Mouse (Mus musculus) adrenal gland, postnatal 0 days (tissue): ENCODE results near the gene Nppc. TPM values are rescaled to one million over a fixed set of nuclear protein-coding genes. Genes with fewer than 3 reads are reported as not detected.

Experiments used
- microRNA-seq: library from miRNA; unstranded; fragments of <30 nt; microRNA quantifications from one replicate; pipeline ENCODE4, GENCODE M21; 2016; ENCODE audit warnings: borderline replicate concordance; ENCODE audit not compliant: insufficient number of aligned reads
- polyA plus RNA-seq: library from polyadenylated mRNA; unstranded; fragments of >200 nt; fragmentation: Nextera tagmentation; extraction: Ambion mirVana; gene quantifications from 2 replicates; pipeline ENCODE4 v1.2.1, GENCODE M21; 2015

Gene Nppc
- polyA plus RNA-seq: 1.2 and 1.3 TPM in 2 replicates

DNA sequence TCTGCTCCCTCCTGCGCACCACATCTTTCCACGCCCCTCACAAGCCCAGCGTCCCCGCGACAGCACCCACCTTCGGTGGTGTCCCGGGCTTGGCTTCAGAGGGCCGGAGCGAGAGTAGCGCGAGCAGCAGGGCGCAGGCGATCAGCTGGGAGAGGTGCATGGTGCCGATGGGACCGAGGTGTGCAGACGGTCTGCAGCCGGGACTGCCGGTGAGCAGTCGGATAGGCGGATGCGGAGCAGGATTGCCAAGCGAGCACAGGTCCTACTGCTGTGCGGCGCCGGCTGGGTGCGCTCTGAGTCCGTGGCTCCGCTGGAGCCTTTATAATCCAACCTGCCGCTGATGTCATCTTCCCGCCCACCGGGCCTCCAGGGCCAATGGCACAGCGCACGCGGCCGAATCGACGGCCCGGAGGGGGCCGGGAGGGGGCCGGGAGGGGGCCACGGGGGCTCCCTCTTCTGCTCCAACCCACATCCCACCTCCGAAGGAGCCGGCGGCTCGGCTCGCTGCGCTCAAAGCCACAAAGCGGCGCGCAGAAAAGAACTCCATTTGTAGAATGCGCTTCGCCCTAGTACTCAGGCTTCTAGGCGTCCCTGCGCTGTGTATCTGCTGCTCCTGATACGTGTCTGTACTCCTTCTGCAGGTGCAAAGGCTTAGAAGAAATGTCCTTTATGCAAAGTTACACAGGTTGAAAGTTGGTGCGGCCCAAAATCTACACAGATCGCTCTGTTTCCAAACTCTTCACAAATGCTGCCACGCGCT, at the start of gene Nppc:
Nppc (minus strand) TSS at position 293 of the 760 bp plus-strand sequence.

DNA sequence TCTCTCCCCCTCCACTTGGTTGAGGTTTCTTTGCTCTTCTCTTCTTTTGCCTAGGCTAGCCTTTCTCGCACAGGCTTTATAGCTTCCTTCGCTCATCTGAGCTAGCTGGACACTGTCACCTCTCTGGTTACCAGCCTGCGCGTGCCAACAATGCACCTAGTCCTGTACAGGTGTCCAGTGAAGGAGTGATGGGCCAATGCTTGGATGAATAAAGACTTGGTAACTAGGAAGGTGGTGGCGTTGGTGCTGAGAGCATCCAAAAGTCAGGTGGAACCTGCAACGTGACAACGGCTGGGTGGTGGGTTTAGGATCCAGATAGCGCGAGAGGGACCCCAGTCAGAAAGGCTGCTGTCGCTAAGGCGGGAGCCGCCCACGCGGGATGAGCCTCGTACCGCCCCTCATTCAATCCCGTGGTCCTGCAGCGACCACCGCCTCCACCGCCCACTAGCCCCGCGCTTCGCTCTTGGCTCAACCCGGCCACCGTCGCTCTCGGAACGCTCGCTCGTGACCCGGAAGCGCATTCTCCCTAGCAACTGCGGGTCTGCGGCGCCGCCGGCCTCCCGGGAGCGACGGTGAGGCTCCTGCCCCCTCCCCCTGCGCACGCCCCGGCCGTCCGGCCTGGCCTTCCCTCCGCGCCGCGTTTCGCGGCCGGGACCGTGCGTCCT, 33.1 kb upstream of the Nppc start, which contains the start of gene Dis3l2:
Dis3l2 (plus strand) TSS at position 509 of the 665 bp plus-strand sequence.

Small RNA genes within 50 kb of the gene (microRNA-seq; reads per million reads assigned to microRNA genes)
- gene Gm22955: not detected

Other genes with a start within 250 kb of the Nppc start
- gene Nmur1, start 244.3 kb downstream of the Nppc start, polyA plus RNA-seq: not detected in 2 replicates
- gene Tex44, start 244.2 kb downstream of the Nppc start, polyA plus RNA-seq: not detected in 2 replicates
- gene Ptma, start 143.8 kb downstream of the Nppc start, polyA plus RNA-seq: 1,285 and 1,305 TPM in 2 replicates
- gene Pde6d, start 87.9 kb downstream of the Nppc start, polyA plus RNA-seq: 78.4 and 91.5 TPM in 2 replicates
- 17.9 and 20.1 TPM in 2 replicates for gene Cops7b, start 87.7 kb downstream of the Nppc start, polyA plus RNA-seq
- gene Dis3l2, start 33.2 kb upstream of the Nppc start, polyA plus RNA-seq: 13.2 and 15.7 TPM in 2 replicates